Mouse (Mus musculus) urinary bladder, adult 2 months (tissue): Measurements from ENCODE around the gene Nucb2. TPM values are rescaled to one million over a fixed set of nuclear protein-coding genes. Genes with fewer than 3 reads are reported as not detected.

Experiments
- DNase-seq: peaks from one replicate; pipeline ENCODE4 v3.0.0; 2022; ENCODE audit warnings: low spot score
- polyA plus RNA-seq: library from polyadenylated mRNA; depleted of rRNA; stranded (reverse); fragments of >200 nt; gene quantifications from 2 replicates; pipeline ENCODE4 v1.2.3, GENCODE M21; 2012; rRNA removed

The Nucb2 gene
- polyA plus RNA-seq, 1 experiment = 26.8 TPM

- no peak for DNase-seq
These were observed 20.4 kb downstream of the Nucb2 start for GRCm38 (mm10) chr7:116524577-116524976.

- DNase-seq = no peak
These were observed 25.6 kb downstream of the Nucb2 start for GRCm38 (mm10) chr7:116529793-116530192.

DNA sequence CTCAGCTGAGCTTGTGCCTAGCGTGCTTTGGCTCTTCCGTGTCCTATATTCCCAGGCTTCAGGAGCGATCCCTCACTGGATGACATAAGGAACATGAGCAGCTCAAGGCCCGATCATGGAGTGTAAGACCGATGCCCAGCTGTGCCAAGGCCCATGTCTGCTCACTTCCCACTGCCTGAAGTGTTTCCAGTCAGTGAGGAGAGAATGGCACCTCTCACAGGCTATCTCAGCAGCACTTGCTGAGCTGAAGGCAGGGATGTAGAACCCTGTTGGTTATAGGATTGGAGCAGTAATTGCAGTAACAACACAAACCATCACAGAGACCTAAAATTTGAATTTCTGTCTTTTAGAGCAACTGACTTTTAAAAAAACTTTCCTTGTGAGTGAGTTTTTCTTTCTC, 26.3 kb downstream of the Nucb2 start:
- DNase-seq = no peak

- no peak for DNase-seq
These were observed 27.1 kb downstream of the Nucb2 start for GRCm38 (mm10) chr7:116531311-116531710.

GRCm38 (mm10) chr7:116556834-116557233, 52.7 kb downstream of the Nucb2 start:
- no peak for DNase-seq

DNA sequence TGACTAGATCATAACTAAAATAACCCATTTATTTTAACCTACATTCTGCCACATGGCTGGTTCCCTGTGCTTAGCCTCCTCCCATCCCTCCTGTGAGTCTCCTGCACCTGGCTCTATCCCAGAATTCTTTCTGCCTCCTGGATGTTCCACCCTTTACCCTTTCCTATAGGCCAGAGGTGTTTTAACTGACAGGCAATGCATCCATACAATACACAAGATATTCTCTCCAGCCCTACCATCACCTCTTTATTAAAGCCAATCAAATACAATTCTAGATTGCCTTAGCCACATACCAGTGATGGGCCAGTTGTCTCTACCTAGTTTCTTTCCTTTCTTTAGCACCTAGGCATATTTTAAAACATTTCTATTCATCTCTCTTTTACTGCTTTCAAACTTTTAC, 70.4 kb downstream of the Nucb2 start:
- DNase-seq = no peak

Other genes starting within 250 kb of the Nucb2 start
- 18.4 and 21.4 TPM in 2 replicates for gene Plekha7, start 196.0 kb upstream of the Nucb2 start, polyA plus RNA-seq
- gene Rps13, start 170.2 kb upstream of the Nucb2 start, polyA plus RNA-seq = 1,159 and 1,205 TPM in 2 replicates
- 18.5 and 20.0 TPM in 2 replicates for gene Pik3c2a, start 60.9 kb upstream of the Nucb2 start, polyA plus RNA-seq